26 mouse cellular contexts compared by ENCODE assay signal in the genomic region with DNA sequence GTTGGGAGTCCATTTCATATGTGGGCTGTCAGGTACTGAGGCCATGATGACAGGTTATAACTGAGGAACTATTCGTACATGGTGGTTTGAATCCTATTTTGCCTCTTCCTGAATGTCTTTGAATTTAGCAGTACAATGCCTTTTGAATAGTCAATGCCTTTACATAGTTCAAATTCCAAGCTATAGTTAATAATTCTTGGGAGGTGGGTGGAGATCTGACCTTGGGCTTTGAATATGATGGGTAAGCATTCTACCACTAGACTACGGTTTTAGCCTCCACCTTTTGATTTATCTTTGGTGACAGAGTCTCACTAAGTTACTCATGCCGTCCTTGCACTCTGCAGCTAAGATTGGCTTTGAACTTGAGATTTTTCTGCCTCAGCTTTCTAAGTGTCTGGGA. TPM values are rescaled to one million over a fixed set of nuclear protein-coding genes. Genes with fewer than 3 reads are reported as not detected.
"Had no signal": no experiment of that assay in that cellular context is flagged by ENCODE, and none has a peak within 500 bp of the region (broad histone marks: within the 10 kb centered on the region; RNA-seq: fewer than 3 reads in every experiment).

No protein-coding gene starts in this region.

- H3K4me1 ChIP-seq: forebrain, embryonic 15.5 days; heart, embryonic 13.5 days; heart, embryonic 15.5 days; hindbrain, embryonic 13.5 days; hindbrain, embryonic 15.5 days; limb, embryonic 13.5 days; limb, embryonic 15.5 days; liver, embryonic 12.5 days had no signal

- H3K4me3 ChIP-seq: forebrain, embryonic 15.5 days; heart, embryonic 13.5 days; heart, embryonic 15.5 days; hindbrain, embryonic 13.5 days; hindbrain, embryonic 15.5 days; limb, embryonic 13.5 days; limb, embryonic 15.5 days; liver, embryonic 12.5 days had no signal

- DNase-seq: forebrain, postnatal 0 days; gastrocnemius, postnatal 14 days; gastrocnemius, postnatal 36 days; heart, adult 18-20 months; heart, postnatal 14 days; heart, postnatal 36 days; layer of hippocampus, adult 9-11 months; layer of hippocampus, postnatal 36 days; left cerebral cortex, postnatal 4 days; lung, adult 18-20 months had no signal

- H3K27ac ChIP-seq: forebrain, embryonic 15.5 days; heart, embryonic 13.5 days; heart, embryonic 15.5 days; hindbrain, embryonic 13.5 days; hindbrain, embryonic 15.5 days; hindbrain, postnatal 0 days; limb, embryonic 13.5 days; limb, embryonic 15.5 days; liver, embryonic 12.5 days; liver, embryonic 14.5 days had no signal

- H3K36me3 ChIP-seq: forebrain, embryonic 15.5 days; heart, embryonic 13.5 days; heart, embryonic 15.5 days; hindbrain, embryonic 13.5 days; hindbrain, embryonic 15.5 days; limb, embryonic 13.5 days; limb, embryonic 15.5 days; liver, embryonic 12.5 days had no signal

- H3K27me3 ChIP-seq: forebrain, embryonic 15.5 days; heart, embryonic 13.5 days; heart, embryonic 15.5 days; hindbrain, embryonic 13.5 days; limb, embryonic 15.5 days; liver, embryonic 12.5 days had no signal

RNA-seq across cellular contexts. Expression of a gene that starts 55.0 kb away (rescaled TPM):
- polyA plus RNA-seq: heart, embryonic 13.5 days; heart, embryonic 15.5 days; heart, postnatal 0 days; intestine, embryonic 14.5 days; intestine, embryonic 16.5 days; large intestine, adult 2 months; liver, adult 2 months; liver, embryonic 16.5 days had no signal
